Mouse (Mus musculus): ENCODE measurements around the gene Pomc. TPM values are rescaled to one million over a fixed set of nuclear protein-coding genes. Genes with fewer than 3 reads are reported as not detected.

Pomc gene
- total and polyA plus RNA-seq, 3 experiments: not detected

DNA sequence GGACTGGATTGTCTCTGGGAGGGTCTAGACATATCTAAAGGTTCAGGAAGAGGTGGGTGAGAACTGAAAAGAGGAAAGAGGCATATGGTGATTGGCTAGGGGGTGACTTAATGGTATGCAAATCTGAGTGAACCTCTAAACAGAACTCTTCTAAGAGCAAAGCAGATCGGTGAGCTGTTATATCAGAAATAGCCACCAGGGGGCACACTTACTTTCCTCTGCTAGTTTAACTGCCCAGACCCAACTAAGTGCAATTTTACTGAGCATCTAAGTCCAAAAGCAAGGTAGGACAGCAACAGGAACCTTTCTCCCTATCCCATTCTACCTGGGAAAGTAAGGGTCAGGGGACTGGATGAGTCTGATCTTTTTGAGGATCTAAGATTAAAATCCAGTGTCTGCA lies 29.0 kb downstream of the Pomc start:
- H3K27me3 ChIP-seq (ENCODE audit: control insufficient read depth in 1 of 2, insufficient read depth in 2 of 2, low read length in 2 of 2): no peaks in the 10 kb centered on the region

DNA sequence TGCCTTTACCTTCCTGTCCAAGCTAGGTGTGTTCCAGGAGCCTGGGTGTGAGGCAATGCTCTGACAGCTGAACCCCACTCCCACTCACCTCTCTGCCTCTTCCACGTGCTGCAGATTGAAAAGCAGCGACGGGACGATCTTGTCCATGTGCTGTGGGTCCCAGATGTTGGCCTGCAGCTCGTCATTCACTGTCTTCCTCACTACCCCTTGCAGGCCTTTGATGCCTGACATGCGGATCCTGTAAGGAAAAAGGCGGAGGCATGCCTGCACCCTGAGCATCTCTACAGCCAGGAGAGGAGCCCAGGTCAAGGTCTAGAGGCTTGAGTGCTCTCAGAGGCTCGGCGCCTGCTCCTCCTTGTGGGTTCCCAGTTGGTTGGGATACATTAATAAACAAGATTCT lies 29.7 kb downstream of the Pomc start:
- Histone ChIP-seq H3K27me3 (ENCODE audit: control insufficient read depth in 1 of 2, insufficient read depth in 2 of 2, low read length in 2 of 2) (no peaks in the 10 kb centered on the region), H3K79me2 (ENCODE audit: control insufficient read depth, insufficient read depth, low read length, poor library complexity) (no peaks in the 10 kb centered on the region), H3K9ac (ENCODE audit: control insufficient read depth, low read depth, low read length, poor library complexity, severe bottlenecking) (no peak overlapping the region), H3K4me1 (ENCODE audit: control insufficient read depth in 1 of 2, insufficient read depth in 2 of 2, low read length in 2 of 2) (peaks cover 3 to 9% of the 10 kb centered on the region in 2 experiments), H3K4me3 (ENCODE audit: control insufficient read depth in 1 of 2, insufficient read depth in 1 of 2, low read depth in 2 of 2, low read length in 2 of 2) (no peak overlapping the region), H3K36me3 (ENCODE audit: control insufficient read depth in 1 of 2, insufficient read depth in 2 of 2, low read length in 2 of 2) (peaks cover 0 to 9% of the 10 kb centered on the region in 2 experiments; a peak in 2 of 4 replicates), H3K9me3 (replicated peaks; ENCODE audit: insufficient read depth, low read length) (no peaks in the 10 kb centered on the region), H3K27ac (ENCODE audit: control insufficient read depth, low read depth, low read length) (no peak overlapping the region)
- no peak for DNase-seq (ENCODE audit: low read depth, low spot score)
- no peak for TF ChIP-seq NELFE (IDR thresholded peaks at IDR 0.05; ENCODE audit: low read depth, low read length)
- TF ChIP-seq GATA1 (IDR thresholded peaks at IDR 0.05; ENCODE audit: low read depth, low read length): no peak
- TF ChIP-seq ZNF384 (IDR thresholded peaks at IDR 0.05; ENCODE audit: low read depth, low read length): no peak
- TF ChIP-seq CTCF (IDR thresholded peaks at IDR 0.05 in 2 of 3, conservative IDR thresholded peaks at IDR 0.05 in 1 of 3; ENCODE audit: control insufficient read depth in 1 of 3, insufficient read depth in 1 of 3, low read depth in 2 of 3, low read length in 3 of 3, poor library complexity in 1 of 3, severe bottlenecking in 1 of 3): no peak
- TF ChIP-seq USF2 (IDR thresholded peaks at IDR 0.05; ENCODE audit: borderline replicate concordance in 1 of 2, insufficient read depth in 1 of 2, low read depth in 1 of 2, low read length in 2 of 2): no peak
- no peak for TF ChIP-seq UBTF (IDR thresholded peaks at IDR 0.05; ENCODE audit: borderline replicate concordance, insufficient read depth, low read depth, low read length)

More for the DNA sequence above, 29.0 kb downstream of the Pomc start:
- peak overlapping the region; percentile 55; the same call in 1 of the 2 replicates for H3K9ac ChIP-seq (ENCODE audit: control insufficient read depth, low read depth, low read length, poor library complexity, severe bottlenecking)
- TF ChIP-seq TBP (IDR thresholded peaks at IDR 0.05; ENCODE audit: low read depth, low read length) (0 out of 2 replicates have a peak, but pooled peaks have one; percentile 31), RAD21 (IDR thresholded peaks at IDR 0.05; ENCODE audit: low read depth, low read length) (peak; percentile 74), ELF1 (IDR thresholded peaks at IDR 0.05; ENCODE audit: low read depth, low read length) (no peak), POLR2AphosphoS5 (IDR thresholded peaks at IDR 0.05; ENCODE audit: borderline replicate concordance, low read depth, low read length) (no peak), TAL1 (IDR thresholded peaks at IDR 0.05; ENCODE audit: low read length) (no peak), NELFE (IDR thresholded peaks at IDR 0.05; ENCODE audit: low read depth, low read length) (no peak), SIN3A (IDR thresholded peaks at IDR 0.05; ENCODE audit: low read length) (no peak), CTCF (IDR thresholded peaks at IDR 0.05 in 2 of 3, conservative IDR thresholded peaks at IDR 0.05 in 1 of 3; ENCODE audit: control insufficient read depth in 1 of 3, insufficient read depth in 1 of 3, low read depth in 2 of 3, low read length in 3 of 3, poor library complexity in 1 of 3, severe bottlenecking in 1 of 3) (peak; percentile 51 to 84 (median 83)), GABPA (IDR thresholded peaks at IDR 0.05; ENCODE audit: low read depth, low read length) (no peak), ZNF384 (IDR thresholded peaks at IDR 0.05; ENCODE audit: low read depth, low read length) (no peak), USF2 (IDR thresholded peaks at IDR 0.05; ENCODE audit: borderline replicate concordance in 1 of 2, insufficient read depth in 1 of 2, low read depth in 1 of 2, low read length in 2 of 2) (no peak), SMC3 (IDR thresholded peaks at IDR 0.05; ENCODE audit: low read depth, low read length) (peak; percentile 93), MAZ (IDR thresholded peaks at IDR 0.05; ENCODE audit: low read depth, low read length) (no peak), MYB (IDR thresholded peaks at IDR 0.05; ENCODE audit: low read depth, low read length) (no peak), ZC3H11A (IDR thresholded peaks at IDR 0.05; ENCODE audit: low read depth, low read length) (peak; percentile 72), KAT2A (conservative IDR thresholded peaks at IDR 0.05; ENCODE audit: low read depth, low read length) (no peak), MAFK (IDR thresholded peaks at IDR 0.05; ENCODE audit: borderline replicate concordance, low read depth, low read length) (no peak), MXI1 (IDR thresholded peaks at IDR 0.05; ENCODE audit: low read depth, low read length) (no peak), JUND (IDR thresholded peaks at IDR 0.05; ENCODE audit: low read depth, low read length) (no peak), GATA1 (IDR thresholded peaks at IDR 0.05; ENCODE audit: low read depth, low read length) (0 out of 2 replicates have a peak, but pooled peaks have one; percentile 10), POLR2AphosphoS2 (IDR thresholded peaks at IDR 0.05; ENCODE audit: low read length) (no peak), POLR2A (IDR thresholded peaks at IDR 0.05; ENCODE audit: control insufficient read depth in 1 of 2, insufficient read depth in 1 of 2, low read depth in 1 of 2, low read length in 2 of 2, poor library complexity in 1 of 2) (no peak), TCF12 (IDR thresholded peaks at IDR 0.05; ENCODE audit: low read depth, low read length) (no peak)
- H3K36me3 ChIP-seq (ENCODE audit: control insufficient read depth in 1 of 2, insufficient read depth in 2 of 2, low read length in 2 of 2): peaks cover 0 to 9% of the 10 kb centered on the region in 2 experiments; a peak in 2 of 4 replicates
- no peaks in the 10 kb centered on the region for H3K79me2 ChIP-seq (ENCODE audit: control insufficient read depth, insufficient read depth, low read length, poor library complexity)
- H3K4me1 ChIP-seq (ENCODE audit: control insufficient read depth in 1 of 2, insufficient read depth in 2 of 2, low read length in 2 of 2): peaks cover 3 to 9% of the 10 kb centered on the region in 2 experiments
- no peaks in the 10 kb centered on the region for H3K9me3 ChIP-seq (replicated peaks; ENCODE audit: insufficient read depth, low read length)
- DNase-seq (ENCODE audit: low read depth, low spot score): peak; percentile 92
- peak overlapping the region; percentile 35; the same call in 1 of the 2 replicates for H3K27ac ChIP-seq (ENCODE audit: control insufficient read depth, low read depth, low read length)
- peak overlapping the region; percentile 32 to 39 for H3K4me3 ChIP-seq (ENCODE audit: control insufficient read depth in 1 of 2, insufficient read depth in 1 of 2, low read depth in 2 of 2, low read length in 2 of 2)
